Mouse (Mus musculus): ENCODE measurements at regions not wholly inside any gene's neighbourhood (a gene's known extent, or its start where the extent isn't known, plus 50 kb on each side); places are given as distances from the start of the nearest gene placed in this dataset.

GRCm38 (mm10) chr4:140385686-140386085 is 139.1 kb upstream of the Igsf21 start:
- TF ChIP-seq GATA1 (IDR thresholded peaks at IDR 0.05; ENCODE audit: borderline replicate concordance, low read length) = no peak
- TF ChIP-seq FLI1 (IDR thresholded peaks at IDR 0.05; ENCODE audit: low read length) = no peak

Data from megakaryocyte, embryonic 14.5 days (primary cell).